Mouse (Mus musculus) cerebellum, postnatal 14 days (tissue): ENCODE measurements around the gene Lrr1.
"Not testable (repeated sequence)": the region's sequence is repeated elsewhere in the genome, so short reads cannot be mapped to it uniquely, and the experiment has no call there.

Experiments
- DNase-seq, 2 experiments: peaks; one replicate each; pipeline ENCODE4 v3.0.0; 2021; ENCODE audit warnings: mixed read lengths in 2 of 2

The Lrr1 gene

GRCm38 (mm10) chr12:69168461-69169106 lies at the start of gene Lrr1:
Gene Lrr1, plus strand, starts transcription at chr12:69168814.
- DNase-seq, result peak; percentile 90 to 94

- no peak for DNase-seq
Observed at GRCm38 (mm10) chr12:69119908-69120307, 48.7 kb upstream of the Lrr1 start.

DNA sequence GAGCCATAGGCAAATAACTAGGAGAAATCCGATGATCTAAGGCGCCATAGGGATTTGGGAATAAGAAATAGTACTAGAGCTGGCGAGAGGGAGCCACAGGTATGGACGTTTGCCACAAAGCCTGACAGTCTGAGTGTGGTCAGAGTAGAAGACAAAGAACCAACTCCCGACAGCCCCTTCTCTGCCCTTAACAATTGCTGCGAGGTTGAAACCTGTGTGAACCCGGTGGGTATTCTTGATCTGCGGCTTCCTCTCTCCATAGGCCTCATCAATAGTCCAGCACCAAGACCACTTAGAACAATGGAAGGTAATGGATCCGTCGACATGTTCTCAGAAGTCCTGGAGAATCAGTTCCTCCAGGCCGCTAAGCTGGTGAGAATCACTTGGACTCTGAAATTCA lies 45.8 kb upstream of the Lrr1 start:
- no peak for DNase-seq

GRCm38 (mm10) chr12:69125066-69125465 lies 43.5 kb upstream of the Lrr1 start:
- DNase-seq, result no peak

GRCm38 (mm10) chr12:69127170-69127569 lies 41.4 kb upstream of the Lrr1 start:
- peak in 1 of 2 experiments; percentile 4 for DNase-seq

DNA sequence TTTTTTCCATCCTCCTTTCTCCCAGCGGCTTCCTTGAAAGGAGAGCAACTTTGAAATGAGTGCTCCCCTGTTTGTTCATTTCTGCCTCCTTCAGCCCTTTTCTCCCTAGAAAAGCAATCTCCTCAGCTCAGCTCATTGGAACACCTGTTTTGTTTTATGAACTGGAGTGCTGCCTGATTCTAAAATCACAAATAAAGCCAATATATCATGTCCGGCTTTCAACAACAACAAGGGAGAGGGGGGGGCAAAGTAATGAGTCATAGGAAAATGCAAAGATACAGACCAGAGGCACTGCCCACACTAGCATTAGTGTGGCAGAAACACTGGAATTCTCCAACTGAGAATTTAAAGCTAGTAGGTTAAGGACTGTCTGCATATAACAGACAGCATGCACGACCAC lies 41.0 kb upstream of the Lrr1 start:
- DNase-seq, result no peak

GRCm38 (mm10) chr12:69129634-69130310 lies 38.8 kb upstream of the Lrr1 start:
- DNase-seq, result peak in 1 of 2 experiments; percentile 5

GRCm38 (mm10) chr12:69130486-69130885 lies 38.1 kb upstream of the Lrr1 start:
- DNase-seq, result no peak

GRCm38 (mm10) chr12:69131267-69131666 lies 37.3 kb upstream of the Lrr1 start:
- DNase-seq, result no peak

DNA sequence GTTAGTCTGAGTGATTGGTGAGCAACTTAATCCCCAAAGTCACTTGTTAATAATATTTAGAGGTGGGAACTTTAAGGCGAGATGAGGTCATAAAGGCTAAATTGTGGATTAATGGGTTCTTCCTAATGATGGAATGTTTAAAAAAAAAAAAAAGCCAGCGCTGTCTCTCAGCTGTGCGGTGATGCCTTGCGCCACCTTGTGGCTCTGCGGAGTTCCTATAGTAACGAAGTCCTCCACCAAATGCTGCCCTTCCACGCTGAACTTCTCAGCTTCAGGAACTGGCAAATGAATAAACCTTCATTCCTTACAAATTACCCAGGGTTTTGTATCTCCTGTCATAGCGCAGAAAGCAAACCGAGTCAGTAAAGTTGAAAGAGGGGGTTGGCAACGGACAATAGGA lies 36.6 kb upstream of the Lrr1 start:
- DNase-seq, result peak; percentile 66 to 79

DNA sequence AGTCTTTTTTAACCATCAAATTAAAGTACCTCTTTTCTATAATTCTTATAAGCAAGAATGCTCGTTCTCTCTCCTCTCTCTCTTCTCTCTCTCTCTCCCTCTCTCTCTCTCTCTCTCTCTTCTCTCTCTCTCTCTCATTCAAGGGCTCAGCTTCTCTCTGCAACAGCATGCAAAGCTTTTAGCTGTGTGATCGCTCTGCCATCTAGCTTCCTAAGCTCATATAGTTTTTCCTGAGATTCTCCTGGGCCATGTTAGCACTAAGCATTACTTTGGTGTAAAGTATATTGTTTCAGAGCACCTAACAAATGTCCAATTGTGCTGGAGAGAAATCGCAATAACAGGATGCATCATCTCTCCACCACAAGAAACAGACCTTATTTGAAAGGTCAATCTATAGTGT lies 29.4 kb upstream of the Lrr1 start:
- DNase-seq, result no peak

- DNase-seq, result no peak
Observed at GRCm38 (mm10) chr12:69139841-69140240, 28.8 kb upstream of the Lrr1 start.

DNA sequence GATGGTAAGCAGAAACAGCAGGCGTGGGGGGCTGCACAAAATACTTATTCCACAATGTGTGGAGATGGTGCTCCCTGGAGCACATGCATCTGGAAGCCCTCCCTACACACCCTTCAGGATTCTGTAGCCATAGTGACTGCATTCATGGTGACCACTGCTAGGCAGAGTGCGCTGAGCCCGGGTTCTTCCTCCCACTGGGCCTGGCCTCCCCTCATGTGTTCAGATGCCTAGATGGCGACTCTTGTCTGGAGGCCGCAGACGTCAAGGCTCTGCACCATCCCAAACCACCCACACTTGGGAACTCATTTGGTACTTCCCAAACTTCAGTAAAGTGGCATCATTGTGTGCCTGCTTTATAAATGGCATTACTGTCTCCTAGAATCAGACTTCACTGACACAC lies 25.2 kb upstream of the Lrr1 start:
- no peak for DNase-seq

- DNase-seq, result no peak
Observed at GRCm38 (mm10) chr12:69147166-69147735, 21.4 kb upstream of the Lrr1 start.

- no peak for DNase-seq
Observed at GRCm38 (mm10) chr12:69150049-69150448, 18.6 kb upstream of the Lrr1 start.

- no peak for DNase-seq
Observed at GRCm38 (mm10) chr12:69155923-69156322, 12.7 kb upstream of the Lrr1 start.

DNA sequence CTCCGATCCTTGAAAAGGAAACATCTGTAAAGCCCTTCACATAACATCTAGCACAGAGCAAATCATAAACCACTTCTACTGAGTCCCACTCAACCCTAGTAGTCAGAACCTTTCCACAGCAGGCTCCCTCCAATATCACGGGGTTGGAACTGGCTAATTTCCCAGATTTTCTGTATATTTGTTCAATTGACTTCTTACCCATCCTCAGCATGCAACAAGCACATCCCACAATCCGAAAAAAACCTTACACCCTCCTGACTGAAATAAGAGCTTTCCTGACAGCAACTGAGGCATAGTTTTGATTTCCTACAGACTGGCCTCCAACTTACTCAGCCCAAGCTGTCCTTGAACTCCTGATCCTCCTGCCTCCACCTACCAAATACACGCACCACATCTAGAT lies 12.2 kb upstream of the Lrr1 start:
- no peak for DNase-seq

- DNase-seq, result no peak
Observed at GRCm38 (mm10) chr12:69157107-69157506, 11.5 kb upstream of the Lrr1 start.

DNA sequence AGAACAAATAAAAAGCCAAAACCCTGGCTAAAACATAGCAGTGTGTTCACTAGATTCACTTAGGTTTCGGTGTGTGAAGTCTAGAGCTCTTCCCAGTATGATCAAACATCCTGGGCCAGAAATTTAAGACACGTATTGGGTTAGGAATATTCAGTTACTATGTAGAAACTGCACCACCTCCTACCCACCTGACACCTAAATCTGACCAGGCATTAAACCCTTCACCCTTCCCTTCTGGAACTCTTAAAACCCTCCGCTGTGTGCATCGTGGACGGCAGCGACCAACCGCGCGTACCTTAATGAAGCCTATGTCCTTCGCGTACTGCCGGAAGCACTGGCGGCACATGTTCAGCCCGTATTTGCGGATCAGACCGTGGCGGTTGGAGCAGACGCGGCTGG lies 10.2 kb upstream of the Lrr1 start:
- DNase-seq, result no peak

DNA sequence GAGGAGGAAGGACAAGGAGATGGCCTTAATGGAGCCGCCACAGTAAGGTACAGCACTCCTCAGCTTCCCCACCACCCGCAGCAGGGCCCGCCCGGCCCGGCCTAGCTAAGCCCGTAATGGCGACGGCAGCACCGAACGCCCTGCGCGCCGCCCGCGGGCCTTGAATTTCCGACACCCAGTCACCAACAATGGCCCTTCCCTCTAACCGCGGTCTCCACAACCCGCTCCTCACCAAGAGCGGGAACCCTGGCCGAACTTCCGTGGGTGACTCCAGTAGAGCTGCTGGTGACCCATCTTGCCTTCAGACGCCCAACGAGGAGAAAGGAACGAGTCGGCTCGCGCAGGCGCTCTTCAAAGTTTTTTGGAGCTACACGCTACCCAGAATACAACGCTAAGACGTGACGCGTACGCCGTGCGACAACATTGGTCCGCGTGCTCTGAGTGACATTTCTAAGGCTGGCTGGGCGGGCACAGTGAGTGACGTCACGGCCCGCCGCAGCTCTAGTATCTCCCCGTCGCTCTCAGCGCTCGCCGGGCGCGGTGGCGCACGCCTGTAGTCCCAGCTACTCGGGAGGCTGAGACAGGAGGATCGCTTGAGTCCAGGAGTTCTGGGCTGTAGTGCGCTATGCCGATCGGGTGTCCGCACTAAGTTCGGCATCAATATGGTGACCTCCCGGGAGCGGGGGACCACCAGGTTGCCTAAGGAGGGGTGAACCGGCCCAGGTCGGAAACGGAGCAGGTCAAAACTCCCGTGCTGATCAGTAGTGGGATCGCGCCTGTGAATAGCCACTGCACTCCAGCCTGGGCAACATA lies 9.6 kb upstream of the Lrr1 start, which contains the start of gene Rps29:
TSS of gene Rps29 (minus strand) at position 422 of the 813 bp plus-strand sequence.
- peak; percentile 97 to 98 for DNase-seq

- DNase-seq, result peak; percentile 14 to 62
Observed at GRCm38 (mm10) chr12:69159578-69159940, 9.1 kb upstream of the Lrr1 start.

- DNase-seq, result not testable (repeated sequence)
Observed at GRCm38 (mm10) chr12:69160677-69161076, 7.9 kb upstream of the Lrr1 start.

- not testable (repeated sequence) for DNase-seq
Observed at GRCm38 (mm10) chr12:69163586-69163985, 5.0 kb upstream of the Lrr1 start.
